Mouse (Mus musculus) liver, embryonic 14.5 days (tissue): ENCODE measurements around the gene Tgfbr1.

Experiments
- CTCF ChIP-seq: IDR thresholded peaks from 2 replicates; pipeline ENCODE4 v1.5.1; 2016; ENCODE audit warnings: antibody characterized with exemption, low read depth, control low read depth
- EP300 ChIP-seq: IDR thresholded peaks from 2 replicates; pipeline ENCODE4 v1.6.1; 2016; ENCODE audit warnings: antibody characterized with exemption, low read depth

DNA sequence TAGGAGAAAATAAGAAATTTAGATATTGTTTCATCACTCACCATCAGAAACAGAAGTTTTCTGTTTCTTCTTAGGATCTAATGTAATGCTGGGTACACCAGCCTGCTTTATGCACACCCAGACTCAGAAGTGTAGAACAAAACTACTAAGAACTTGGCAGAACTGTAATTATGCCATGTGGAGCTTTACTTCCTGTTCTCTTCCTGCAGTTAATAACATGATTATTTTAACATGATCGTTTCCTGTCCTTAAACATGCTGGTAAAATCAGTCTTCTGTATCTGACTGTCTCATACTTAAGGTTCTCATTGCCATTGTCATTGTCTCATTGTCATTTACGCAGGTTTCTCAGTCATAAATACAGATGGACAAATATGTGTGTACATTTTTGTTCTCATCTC lies 15.7 kb downstream of the Tgfbr1 start:
- no peak for TF ChIP-seq CTCF
- TF ChIP-seq EP300, result no peak
